Mouse (Mus musculus) hindbrain, postnatal 0 days (tissue): ENCODE measurements around the gene Lipc. TPM values are rescaled to one million over a fixed set of nuclear protein-coding genes. Genes with fewer than 3 reads are reported as not detected.

Experiments
- ATAC-seq: fragments of 200-750 bp; cut with Nextera tagmentation; 2 replicates; pipeline ENCODE4 v1.8.0; 2017; ENCODE audit warnings: mild to moderate bottlenecking, moderate TSS enrichment, moderate library complexity
- DNase-seq: peaks from one replicate; pipeline ENCODE4 v3.0.0-alpha.2; 2015; ENCODE audit warnings: low spot score
- H3K27ac ChIP-seq: fragments of 300-500 bp; sonication (generic); 2 replicates; pipeline ENCODE4 v1.5.1; 2014; ENCODE audit warnings: mild to moderate bottlenecking
- H3K27me3 ChIP-seq: fragments of 300-500 bp; sonication (generic); 2 replicates; pipeline ENCODE4 v1.6.1; 2014; ENCODE audit warnings: low read length, mixed read lengths; ENCODE audit not compliant: insufficient read depth
- H3K36me3 ChIP-seq: fragments of 300-500 bp; sonication (generic); 2 replicates; pipeline ENCODE4 v1.6.1; 2014; ENCODE audit warnings: low read length, mixed read lengths; ENCODE audit not compliant: insufficient read depth
- H3K4me1 ChIP-seq: fragments of 300-500 bp; sonication (generic); 2 replicates; pipeline ENCODE4 v1.6.1; 2014; ENCODE audit warnings: antibody characterized with exemption, low read length, mixed read lengths; ENCODE audit not compliant: insufficient read depth
- H3K4me2 ChIP-seq: fragments of 300-500 bp; sonication (generic); 2 replicates; pipeline ENCODE4 v1.6.1; 2014; ENCODE audit warnings: low read depth, mild to moderate bottlenecking, low read length, moderate library complexity, mixed read lengths
- H3K4me3 ChIP-seq: fragments of 300-500 bp; sonication (generic); 2 replicates; pipeline ENCODE4 v1.5.1; 2014; ENCODE audit warnings: low read length
- H3K9ac ChIP-seq: fragments of 300-500 bp; sonication (generic); replicated peaks from 2 replicates; pipeline ENCODE4 v1.6.1; 2014; ENCODE audit warnings: mild to moderate bottlenecking, low read length, moderate library complexity, mixed read lengths
- H3K9me3 ChIP-seq: fragments of 300-500 bp; sonication (generic); 2 replicates; pipeline ENCODE4 v1.6.1; 2016; ENCODE audit warnings: low read length, mixed read lengths
- CTCF ChIP-seq: IDR thresholded peaks from 2 replicates; pipeline ENCODE4 v1.5.1; 2016; ENCODE audit warnings: antibody characterized with exemption, control low read depth, low read depth
- WGBS: fragments of 180-500 bp; shearing (Covaris S2); extraction: QIAGEN DNeasy Blood & Tissue Kit; methylation state at CpG from one replicate; pipeline ENCODE4 v1.1.7; 2014; 5-methylcytosine and 5-hydroxymethylcytosine counted together
- polyA plus RNA-seq: library from polyadenylated mRNA; unstranded; fragments of >200 nt; fragmentation: Nextera tagmentation; extraction: Ambion mirVana; gene quantifications from 2 replicates; pipeline ENCODE4 v1.2.1, GENCODE M21; 2015
- total RNA-seq: library from RNA; depleted of rRNA; stranded (reverse); fragments of >200 nt; gene quantifications from 2 replicates; pipeline ENCODE4 v1.2.3, GENCODE M21; 2014

The Lipc gene
- total and polyA plus RNA-seq, 2 experiments from 2014 or later, result 0.19 TPM; not detected in 1

DNA sequence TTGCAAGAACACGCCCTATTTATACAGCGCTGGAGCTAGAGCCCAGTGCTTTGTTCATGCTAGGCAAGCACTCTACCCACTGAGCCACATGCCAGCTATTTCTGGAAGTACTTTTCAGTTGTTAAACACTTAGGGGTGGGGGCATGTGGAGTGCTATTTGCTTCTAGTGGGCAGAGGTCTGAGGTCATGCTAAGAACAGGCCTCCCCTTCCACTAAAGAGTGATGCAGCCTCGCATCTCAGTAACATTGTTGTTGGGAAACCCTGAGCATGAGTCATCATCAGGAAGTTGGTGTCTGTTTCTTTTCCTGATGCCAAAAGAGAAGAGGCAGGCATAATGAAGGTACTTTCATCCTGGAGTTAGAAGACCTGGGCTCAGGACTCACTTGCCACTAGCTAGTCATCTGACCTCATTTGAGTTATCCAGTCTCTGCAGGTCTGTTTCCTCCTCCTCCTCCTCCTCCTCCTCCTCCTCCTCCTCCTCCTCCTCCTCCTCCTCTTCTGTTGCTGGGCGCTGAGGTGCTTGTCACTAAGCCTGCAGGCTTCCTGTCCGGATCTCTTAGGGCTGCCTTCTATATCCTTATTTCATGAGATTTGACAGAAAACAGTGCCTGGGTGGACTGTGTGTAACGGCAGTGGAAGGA is 109.6 kb downstream of the Lipc start:
- Histone ChIP-seq H3K4me2 (no peak overlapping the region), H3K27ac (no peak overlapping the region), H3K4me3 (no peak overlapping the region), H3K4me1 (no peaks in the 10 kb centered on the region), H3K9ac (no peak overlapping the region), H3K36me3 (no peaks in the 10 kb centered on the region), H3K27me3 (no peaks in the 10 kb centered on the region), H3K9me3 (no peaks in the 10 kb centered on the region)
- DNase-seq, result no peak
- TF ChIP-seq CTCF, result no peak
- WGBS, result 85% methylated on average over 5 of the region's 6 CpGs
- ATAC-seq, result no peak

DNA sequence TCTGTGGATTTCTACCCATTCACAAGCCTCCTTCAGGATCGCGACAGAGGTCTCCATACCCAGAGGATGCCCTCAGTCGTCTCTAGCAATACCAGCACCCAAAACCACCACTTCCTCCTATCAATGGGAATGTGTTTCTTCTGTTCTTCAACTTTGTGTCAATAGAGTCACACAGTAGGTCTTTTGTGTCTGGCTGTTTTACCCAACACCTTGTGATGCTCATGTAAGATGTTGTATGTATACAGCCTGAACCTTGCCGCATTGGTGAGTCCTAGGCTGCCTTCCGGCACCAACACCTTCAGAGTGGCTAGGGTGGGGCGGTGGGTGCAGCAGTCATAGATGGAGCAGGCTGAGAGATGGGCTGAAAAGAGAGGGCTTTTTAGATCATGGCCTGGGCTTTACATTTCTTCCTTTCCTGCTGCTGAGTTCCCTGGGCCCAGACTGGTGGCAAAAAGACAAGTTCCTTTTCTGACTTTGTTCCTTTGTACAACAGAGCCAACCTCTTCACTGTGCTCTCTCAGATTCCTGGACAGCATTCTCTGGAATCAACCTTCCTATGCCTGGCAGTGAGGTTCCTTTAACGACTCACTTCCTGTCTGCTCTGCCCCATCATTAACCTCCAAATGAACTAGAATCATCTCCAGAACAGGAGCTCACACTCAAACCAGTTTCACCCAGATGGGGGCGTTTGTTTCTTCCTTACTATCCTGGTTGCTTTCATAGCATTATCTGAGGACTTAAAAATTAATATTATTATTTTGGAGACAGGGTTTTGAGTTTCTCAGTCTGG is 110.4 kb downstream of the Lipc start:
- Histone ChIP-seq H3K9me3 (no peaks in the 10 kb centered on the region), H3K27me3 (no peaks in the 10 kb centered on the region), H3K27ac (no peak overlapping the region), H3K4me1 (no peaks in the 10 kb centered on the region), H3K4me2 (no peak overlapping the region), H3K4me3 (no peak overlapping the region), H3K36me3 (no peaks in the 10 kb centered on the region), H3K9ac (no peak overlapping the region)
- 80% methylated on average over 8 of the region's 8 CpGs for WGBS
- DNase-seq (no peak), ATAC-seq (no peak)
- TF ChIP-seq CTCF, result no peak

DNA sequence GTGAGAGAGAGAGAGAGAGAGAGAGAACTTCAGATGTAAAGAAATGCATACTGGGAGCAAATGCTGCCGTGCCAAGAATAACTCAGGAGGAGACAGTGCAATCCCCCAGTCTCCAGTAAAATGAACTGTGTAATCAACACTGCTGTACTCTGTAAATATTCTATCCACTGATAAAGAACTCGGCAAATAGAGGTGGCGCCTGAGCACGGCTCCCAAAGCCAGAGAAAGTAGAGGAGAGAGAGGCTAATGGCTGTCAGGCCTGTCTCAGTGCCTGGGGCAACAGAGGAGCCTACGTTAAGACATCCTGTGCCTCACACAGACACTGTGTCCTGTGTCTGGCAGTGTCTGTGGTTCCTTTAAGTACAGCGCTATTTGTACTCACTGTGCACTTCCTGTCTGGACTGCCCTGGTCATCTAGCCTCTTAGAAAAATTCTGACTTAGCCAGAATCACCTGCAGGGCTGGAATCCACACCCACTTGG is 111.1 kb downstream of the Lipc start:
- Histone ChIP-seq H3K9me3 (no peaks in the 10 kb centered on the region), H3K36me3 (no peaks in the 10 kb centered on the region), H3K4me1 (no peaks in the 10 kb centered on the region), H3K4me3 (no peak overlapping the region), H3K4me2 (no peak overlapping the region), H3K27ac (peak overlapping the region; percentile 37; the same call in 1 of the 2 replicates), H3K27me3 (no peaks in the 10 kb centered on the region), H3K9ac (no peak overlapping the region)
- DNase-seq, result no peak
- TF ChIP-seq CTCF, result no peak
- ATAC-seq, result no peak
- WGBS, result 50% methylated on average over 6 of the region's 6 CpGs

DNA sequence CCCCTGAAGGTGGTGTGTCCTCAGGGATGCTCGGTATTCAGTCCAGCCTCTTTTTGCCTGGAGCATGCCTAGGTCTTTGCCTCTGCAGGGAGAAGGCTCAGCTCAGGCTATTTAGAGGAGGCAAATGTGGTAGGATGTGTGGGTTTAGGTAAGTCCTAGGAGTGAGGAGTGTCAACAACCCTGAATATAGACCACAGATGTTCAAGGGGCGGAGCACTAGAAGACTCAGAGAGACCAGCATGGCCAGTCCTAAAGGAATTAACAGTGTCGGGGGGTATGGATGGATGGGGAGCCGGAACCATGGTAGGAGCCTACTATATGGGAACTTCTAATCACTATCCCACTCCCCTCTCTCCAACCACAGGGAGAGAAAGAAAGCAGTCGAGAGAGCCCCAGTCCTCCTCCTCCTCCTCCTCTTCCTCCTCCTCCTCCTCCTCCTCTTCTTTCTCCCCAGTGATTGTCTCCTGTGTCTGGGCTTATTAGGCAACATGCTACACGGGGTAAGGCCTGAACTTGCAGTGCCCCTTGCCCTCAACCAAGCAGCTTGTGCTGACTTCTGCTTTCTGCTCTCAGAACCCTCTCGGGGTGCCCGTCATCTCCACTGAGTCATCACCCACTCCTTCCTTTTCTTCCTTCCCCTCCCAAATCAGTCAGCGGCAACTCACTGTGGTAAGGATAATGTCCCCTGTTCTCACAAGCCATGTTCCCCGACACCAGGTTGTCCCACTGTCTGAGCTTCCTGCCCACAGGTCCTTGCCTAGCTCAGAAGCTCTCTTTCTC is 113.7 kb downstream of the Lipc start:
- no peak overlapping the region for H3K4me3 ChIP-seq
- no peaks in the 10 kb centered on the region for H3K4me1 ChIP-seq
- H3K9ac ChIP-seq, result no peak overlapping the region
- no peak overlapping the region for H3K27ac ChIP-seq
- H3K4me2 ChIP-seq, result no peak overlapping the region
- no peak for DNase-seq
- no peaks in the 10 kb centered on the region for H3K36me3 ChIP-seq
- no peak for ATAC-seq
- no peaks in the 10 kb centered on the region for H3K27me3 ChIP-seq
- WGBS, result 92% methylated on average over 10 of the region's 10 CpGs
- no peak for TF ChIP-seq CTCF
- H3K9me3 ChIP-seq, result no peaks in the 10 kb centered on the region

DNA sequence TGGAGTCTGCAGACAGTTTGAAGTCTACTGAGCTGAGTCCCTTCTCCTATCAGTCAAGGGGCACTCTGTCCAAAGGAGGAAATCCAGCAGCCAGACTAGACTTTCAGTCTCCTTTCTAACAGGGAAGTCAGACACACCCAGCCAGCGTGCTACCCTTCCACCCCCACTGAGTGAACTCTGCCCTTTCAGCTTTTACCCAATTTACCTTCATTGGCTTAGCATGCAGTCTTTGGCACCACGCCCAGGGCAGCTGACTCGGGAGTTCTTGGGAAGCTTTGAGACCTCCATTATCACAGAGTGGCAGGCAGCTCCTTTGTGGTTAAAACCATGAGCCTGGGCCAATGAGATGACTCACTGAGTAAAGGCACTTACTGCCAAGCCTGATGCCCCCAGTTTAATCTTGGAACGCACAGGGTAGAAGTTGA is 117.3 kb downstream of the Lipc start:
- WGBS, result 34% methylated on average over 4 of the region's 4 CpGs
- DNase-seq, result peak; percentile 58
- Histone ChIP-seq H3K9ac (no peak overlapping the region), H3K27me3 (no peaks in the 10 kb centered on the region), H3K4me2 (no peak overlapping the region), H3K4me3 (no peak overlapping the region), H3K9me3 (no peaks in the 10 kb centered on the region), H3K4me1 (no peaks in the 10 kb centered on the region), H3K27ac (peak overlapping the region; percentile 15; the same call in 1 of the 2 replicates), H3K36me3 (no peaks in the 10 kb centered on the region)
- peak; percentile 68 for ATAC-seq
- TF ChIP-seq CTCF, result no peak

DNA sequence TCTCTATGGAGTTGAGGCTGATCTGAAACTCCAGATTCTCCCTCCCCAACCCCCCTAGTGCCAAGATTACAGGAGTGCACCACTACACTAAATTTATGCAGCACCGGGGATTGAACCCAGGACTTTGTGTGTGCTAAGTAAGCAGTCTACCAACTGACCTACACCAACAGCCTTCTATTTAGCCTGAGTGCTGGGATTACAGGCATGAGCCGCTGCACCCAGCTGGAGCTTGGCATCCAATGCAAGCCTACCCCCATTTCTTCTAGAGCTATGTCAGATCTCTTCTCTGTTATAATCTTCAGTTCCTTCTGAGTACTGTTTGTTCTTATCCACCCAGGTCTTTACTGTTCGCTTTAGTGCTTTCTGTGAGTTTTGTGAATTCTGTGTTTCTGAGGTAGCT is 117.8 kb downstream of the Lipc start:
- Histone ChIP-seq H3K36me3 (no peaks in the 10 kb centered on the region), H3K4me3 (no peak overlapping the region), H3K4me2 (no peak overlapping the region), H3K4me1 (no peaks in the 10 kb centered on the region), H3K9me3 (no peaks in the 10 kb centered on the region), H3K9ac (no peak overlapping the region), H3K27me3 (no peaks in the 10 kb centered on the region), H3K27ac (peak overlapping the region; percentile 15; the same call in 1 of the 2 replicates)
- DNase-seq, result no peak
- no peak for ATAC-seq
- WGBS, result 75% methylated on average over 3 of the region's 3 CpGs
- no peak for TF ChIP-seq CTCF
